Mouse (Mus musculus) erythroblast, embryonic 14.5 days (primary cell): ENCODE results near the gene Aldh8a1.

ENCODE experiments used
- GATA1 ChIP-seq: IDR thresholded peaks from 2 replicates; pipeline ENCODE4 v1.6.1; 2012; ENCODE audit warnings: low read length, inconsistent platforms, mixed read lengths
- TAL1 ChIP-seq: IDR thresholded peaks from 3 replicates; pipeline ENCODE4 v1.6.1; 2012; ENCODE audit warnings: low read length, inconsistent platforms, mixed read lengths

- no peak for TF ChIP-seq GATA1
- TF ChIP-seq TAL1: no peak
Measured at GRCm38 (mm10) chr10:21342331-21343005, 34.6 kb upstream of the Aldh8a1 start.
